Mouse (Mus musculus): ENCODE data around the gene Gnaq.

DNA sequence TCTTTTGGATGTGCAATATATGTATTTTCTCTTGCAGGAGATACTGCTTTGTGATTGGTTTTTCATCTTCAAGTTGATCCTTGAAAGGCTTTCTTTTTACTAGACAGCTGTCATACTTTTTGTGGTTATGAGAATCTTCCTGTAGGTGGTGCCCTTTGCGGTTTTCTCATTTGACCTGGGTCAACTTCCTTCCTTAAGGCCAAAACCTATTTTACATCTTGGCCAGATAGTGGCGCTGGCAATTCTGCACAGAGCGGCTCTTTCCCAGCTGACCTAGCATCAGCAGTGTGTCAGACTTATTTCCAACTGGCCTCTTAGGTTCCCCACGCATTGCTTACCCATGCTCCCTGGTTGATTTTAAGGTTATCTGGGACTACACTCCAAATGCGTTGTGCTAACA is 3.9 kb upstream of the Gnaq start:
- TF ChIP-seq GATA1 (IDR thresholded peaks at IDR 0.05; ENCODE audit: low read length) (no peak), TAL1 (IDR thresholded peaks at IDR 0.05; ENCODE audit: low read length) (no peak)

All from erythroblast, embryonic 14.5 days (primary cell).